Mouse (Mus musculus) forelimb bud, embryonic 11.5 days (tissue): ENCODE data around the gene Engase.

Source experiments
- DNase-seq: peaks from one replicate; pipeline ENCODE4 v3.0.0-alpha.2; 2012; ENCODE audit warnings: low read depth, low spot score

Engase gene

GRCm38 (mm10) chr11:118453886-118454671 lies 22.6 kb upstream of the Engase start:
- no peak for DNase-seq

- no peak for DNase-seq
These were observed 20.8 kb upstream of the Engase start for GRCm38 (mm10) chr11:118455788-118456187.

DNA sequence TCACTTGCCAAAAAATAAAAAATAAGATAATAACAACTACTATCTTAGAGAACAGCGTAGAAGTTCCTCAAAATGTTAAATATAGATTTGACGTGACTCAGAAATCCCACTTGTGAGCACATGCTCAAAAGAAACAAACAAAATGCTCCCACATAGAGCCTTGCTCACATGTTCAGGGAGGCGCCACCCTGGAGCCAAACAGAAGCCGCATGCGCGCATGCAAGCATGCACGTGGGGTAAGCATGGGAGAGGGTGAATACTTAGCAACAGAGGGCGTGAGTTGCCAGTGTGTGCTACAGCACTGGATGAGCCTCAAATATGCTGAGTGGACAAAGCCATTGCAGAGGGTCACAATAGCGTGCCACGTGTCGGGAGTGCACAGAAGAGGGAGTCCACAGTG lies 19.7 kb upstream of the Engase start:
- DNase-seq: no peak

DNA sequence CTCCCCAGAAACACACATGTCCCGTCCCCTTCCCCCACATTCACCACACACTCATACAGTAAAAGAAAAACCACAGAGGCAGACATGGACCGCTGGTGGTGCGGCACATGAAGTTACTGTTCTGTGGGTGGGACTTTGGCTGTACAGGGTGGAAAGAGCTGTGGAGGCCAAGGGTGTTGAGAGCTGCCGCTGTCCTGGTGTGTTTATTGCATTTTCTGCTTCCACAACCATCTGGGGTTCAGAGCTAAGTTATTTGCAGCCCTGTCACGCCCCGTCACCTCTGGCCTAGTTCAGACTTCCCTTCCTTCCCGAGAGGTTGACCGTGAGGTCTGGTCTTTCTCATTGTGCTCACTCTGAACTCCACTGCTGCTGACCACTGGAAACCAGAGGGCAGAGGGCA lies 17.6 kb upstream of the Engase start:
- DNase-seq: peak; percentile 28

DNA sequence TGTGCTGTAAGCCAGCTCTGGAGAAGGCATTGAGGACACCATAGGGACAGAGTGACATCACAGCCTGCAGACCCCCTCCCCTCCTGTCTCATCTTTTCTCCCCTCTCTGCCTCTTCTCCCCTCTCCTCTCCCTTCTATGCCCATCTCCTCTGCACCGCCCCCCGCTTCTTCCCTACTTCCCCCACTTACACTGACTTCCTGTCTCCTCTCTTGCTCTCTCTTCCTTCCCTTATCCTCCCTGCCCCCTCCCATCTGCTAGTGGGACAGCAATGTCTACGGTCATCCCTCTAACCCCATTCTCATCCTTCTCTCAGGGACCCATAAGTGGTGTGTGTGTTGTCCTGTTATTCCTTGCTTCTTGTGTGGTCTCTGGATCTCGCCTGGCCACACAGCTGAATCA lies 17.1 kb upstream of the Engase start:
- DNase-seq: no peak

DNA sequence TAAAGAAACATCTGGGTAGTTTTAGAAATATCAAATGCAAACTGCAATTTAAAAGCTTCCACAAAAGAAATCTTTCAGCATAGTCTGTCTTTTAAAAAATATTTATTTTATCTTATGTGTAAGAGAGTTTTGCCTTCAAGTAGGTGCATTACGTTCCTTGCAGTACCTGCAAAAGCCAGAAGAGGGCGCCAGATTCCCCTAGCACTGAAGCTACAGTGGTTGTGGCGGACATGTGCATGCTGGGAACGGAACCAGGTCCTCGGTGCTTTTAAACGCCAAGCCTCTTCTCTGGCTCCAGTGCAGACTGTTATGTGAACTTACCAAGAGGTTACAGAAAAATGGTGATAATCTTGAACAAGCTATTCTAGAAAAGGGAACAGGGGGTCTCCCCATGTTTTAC lies 16.3 kb upstream of the Engase start:
- no peak for DNase-seq

GRCm38 (mm10) chr11:118467441-118468035 lies 9.1 kb upstream of the Engase start:
- DNase-seq: no peak

GRCm38 (mm10) chr11:118469509-118470160 lies 7.0 kb upstream of the Engase start:
- no peak for DNase-seq

GRCm38 (mm10) chr11:118470234-118470966 lies 6.2 kb upstream of the Engase start:
- peak; percentile 29 for DNase-seq

GRCm38 (mm10) chr11:118471676-118472075 lies 5.0 kb upstream of the Engase start:
- no peak for DNase-seq

GRCm38 (mm10) chr11:118473161-118473560 lies 3.5 kb upstream of the Engase start:
- no peak for DNase-seq

- no peak for DNase-seq
These were observed 2.7 kb upstream of the Engase start for GRCm38 (mm10) chr11:118473842-118474500.

DNA sequence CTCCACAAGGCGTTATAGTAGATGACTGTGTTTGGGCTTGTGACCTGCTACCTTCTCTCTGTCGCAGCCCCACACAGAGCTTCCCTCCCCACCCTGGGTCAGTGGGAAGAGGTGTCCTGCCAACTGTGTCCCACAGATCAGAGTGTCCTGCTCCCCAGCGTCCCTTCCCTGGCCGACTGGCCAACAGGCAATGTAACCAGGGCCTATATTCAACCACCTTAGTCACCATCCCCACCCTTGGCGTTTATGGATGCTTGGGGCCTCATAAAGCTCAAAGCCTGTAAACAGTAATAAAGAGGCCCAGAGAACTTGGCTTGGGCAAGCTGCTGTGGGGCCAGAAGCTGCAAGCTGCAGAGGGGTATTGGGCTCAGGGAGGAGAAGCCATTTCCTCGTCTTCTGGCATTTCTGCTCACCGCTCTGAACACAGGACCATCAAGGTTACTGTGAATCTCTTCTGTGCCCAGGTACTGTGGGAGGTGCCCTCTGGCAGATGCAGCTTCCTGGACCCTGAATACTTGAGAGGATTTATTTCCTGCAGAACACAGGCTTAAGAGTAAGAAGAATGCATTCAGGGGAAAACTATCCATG lies 1.0 kb upstream of the Engase start:
- no peak for DNase-seq

GRCm38 (mm10) chr11:118479776-118480175 lies 3.1 kb downstream of the Engase start:
- no peak for DNase-seq

GRCm38 (mm10) chr11:118481231-118481630 lies 4.6 kb downstream of the Engase start:
- no peak for DNase-seq

- DNase-seq: no peak
These were observed 5.1 kb downstream of the Engase start for GRCm38 (mm10) chr11:118481751-118482150.

- DNase-seq: no peak
These were observed 7.5 kb downstream of the Engase start for GRCm38 (mm10) chr11:118484169-118484568.

GRCm38 (mm10) chr11:118485338-118485737 lies 8.7 kb downstream of the Engase start:
- no peak for DNase-seq

GRCm38 (mm10) chr11:118485780-118486179 lies 9.2 kb downstream of the Engase start:
- DNase-seq: no peak

DNA sequence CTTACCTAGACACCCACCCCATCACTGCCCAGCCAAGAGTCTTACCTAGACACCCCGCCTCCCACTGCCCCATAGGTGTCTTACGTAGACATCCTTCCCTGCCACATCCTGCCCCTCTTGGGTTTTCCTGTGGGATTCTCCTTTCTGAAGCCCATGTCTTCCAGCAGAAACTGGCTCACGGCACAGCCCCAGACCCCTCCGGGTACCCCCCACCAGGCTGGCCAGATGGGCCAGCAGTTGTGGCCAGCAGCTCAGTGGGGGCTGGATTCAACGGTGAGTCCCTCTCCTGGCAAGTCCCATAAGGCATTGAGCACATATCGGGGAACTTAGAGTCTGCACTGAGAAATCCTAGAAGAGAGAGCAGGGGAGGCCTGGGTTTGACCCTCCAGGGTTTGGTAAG lies 9.7 kb downstream of the Engase start:
- DNase-seq: no peak
